Mouse (Mus musculus) heart, embryonic 10.5 days (tissue): Measurements from ENCODE around the gene Ccdc65. TPM values are rescaled to one million over a fixed set of nuclear protein-coding genes. Genes with fewer than 3 reads are reported as not detected.
"Not testable (repeated sequence)": the region's sequence is repeated elsewhere in the genome, so short reads cannot be mapped to it uniquely, and the experiment has no call there.

Experiments
- DNase-seq: peaks from one replicate; pipeline ENCODE4 v3.0.0-alpha.2; 2017; ENCODE audit warnings: low spot score
- H3K27ac ChIP-seq: fragments of 300-500 bp; sonication (generic); 2 replicates; pipeline ENCODE4 v1.5.1; 2016; ENCODE audit warnings: mild to moderate bottlenecking
- H3K27me3 ChIP-seq: fragments of 300-500 bp; sonication (generic); 2 replicates; pipeline ENCODE4 v1.6.1; 2016; ENCODE audit warnings: mild to moderate bottlenecking; ENCODE audit not compliant: poor library complexity, insufficient read depth, severe bottlenecking
- H3K36me3 ChIP-seq: fragments of 300-500 bp; sonication (generic); 2 replicates; pipeline ENCODE4 v1.6.1; 2016; ENCODE audit warnings: mild to moderate bottlenecking, moderate library complexity
- H3K4me1 ChIP-seq: fragments of 300-500 bp; sonication (generic); 2 replicates; pipeline ENCODE4 v1.6.1; 2016; ENCODE audit warnings: mild to moderate bottlenecking
- H3K4me3 ChIP-seq: fragments of 300-500 bp; sonication (generic); 2 replicates; pipeline ENCODE4 v1.5.1; 2016; ENCODE audit warnings: mild to moderate bottlenecking, moderate library complexity
- H3K9me3 ChIP-seq: fragments of 300-500 bp; sonication (generic); 2 replicates; pipeline ENCODE4 v1.6.1; 2016; ENCODE audit warnings: mild to moderate bottlenecking, moderate library complexity
- WGBS: fragments of 180-500 bp; shearing (Covaris S2); methylation state at CpG from one replicate; pipeline ENCODE4 v1.1.7; 2016; 5-methylcytosine and 5-hydroxymethylcytosine counted together
- polyA plus RNA-seq: library from polyadenylated mRNA; unstranded; fragments of >200 nt; fragmentation: Nextera tagmentation; extraction: Ambion mirVana; gene quantifications from 2 replicates; pipeline ENCODE4 v1.2.1, GENCODE M21; 2016

Gene Ccdc65
- polyA plus RNA-seq, 1 experiment from 2014 or later: 0.44 TPM

- peaks cover 15% of the 10 kb centered on the region for H3K36me3 ChIP-seq
- no peaks in the 10 kb centered on the region for H3K9me3 ChIP-seq
- DNase-seq: no peak
- H3K27ac ChIP-seq: no peak overlapping the region
- 63% methylated on average over 8 of the region's 8 CpGs for WGBS
- peaks cover 30% of the 10 kb centered on the region for H3K4me1 ChIP-seq
- no peak overlapping the region for H3K4me3 ChIP-seq
- H3K27me3 ChIP-seq: peaks cover 5% of the 10 kb centered on the region
These were observed 24.1 kb downstream of the Ccdc65 start for GRCm38 (mm10) chr15:98732006-98732531.

- Histone ChIP-seq H3K9me3 (no peaks in the 10 kb centered on the region), H3K36me3 (peaks cover 26% of the 10 kb centered on the region), H3K27ac (no peak overlapping the region), H3K4me1 (peaks cover 17% of the 10 kb centered on the region), H3K27me3 (peaks cover 5% of the 10 kb centered on the region), H3K4me3 (no peak overlapping the region)
- DNase-seq: no peak
- WGBS: 37% methylated on average over 6 of the region's 6 CpGs
These were observed 25.4 kb downstream of the Ccdc65 start for GRCm38 (mm10) chr15:98733370-98733769.

- Histone ChIP-seq H3K27ac (no peak overlapping the region), H3K27me3 (peaks cover 1% of the 10 kb centered on the region; the same call in 1 of the 2 replicates), H3K36me3 (peaks cover 33% of the 10 kb centered on the region), H3K4me3 (no peak overlapping the region), H3K9me3 (no peaks in the 10 kb centered on the region), H3K4me1 (peaks cover 12% of the 10 kb centered on the region; the same call in 1 of the 2 replicates)
- WGBS: 78% methylated on average over 5 of the region's 5 CpGs
- no peak for DNase-seq
These were observed 26.1 kb downstream of the Ccdc65 start for GRCm38 (mm10) chr15:98733976-98734566.

- no peak overlapping the region for H3K4me3 ChIP-seq
- H3K9me3 ChIP-seq: no peaks in the 10 kb centered on the region
- H3K4me1 ChIP-seq: peaks cover 12% of the 10 kb centered on the region; the same call in 1 of the 2 replicates
- peaks cover 57% of the 10 kb centered on the region for H3K36me3 ChIP-seq
- 79% methylated on average over 10 of the region's 10 CpGs for WGBS
- no peaks in the 10 kb centered on the region for H3K27me3 ChIP-seq
- DNase-seq: no peak
- H3K27ac ChIP-seq: no peak overlapping the region
These were observed 28.5 kb downstream of the Ccdc65 start for GRCm38 (mm10) chr15:98736521-98736920.

GRCm38 (mm10) chr15:98737881-98738280, 29.9 kb downstream of the Ccdc65 start:
- Histone ChIP-seq H3K4me1 (peaks cover 12% of the 10 kb centered on the region; the same call in 1 of the 2 replicates), H3K27ac (no peak overlapping the region), H3K36me3 (peaks cover 70% of the 10 kb centered on the region), H3K4me3 (no peak overlapping the region), H3K27me3 (no peaks in the 10 kb centered on the region), H3K9me3 (no peaks in the 10 kb centered on the region)
- DNase-seq: no peak

GRCm38 (mm10) chr15:98738796-98739195, 30.8 kb downstream of the Ccdc65 start:
- no peaks in the 10 kb centered on the region for H3K27me3 ChIP-seq
- H3K4me3 ChIP-seq: no peak overlapping the region
- no peak overlapping the region for H3K27ac ChIP-seq
- no peaks in the 10 kb centered on the region for H3K9me3 ChIP-seq
- peaks cover 5% of the 10 kb centered on the region; the same call in 1 of the 2 replicates for H3K4me1 ChIP-seq
- WGBS: 65% methylated on average over 4 of the region's 4 CpGs
- no peak for DNase-seq
- peaks cover 77% of the 10 kb centered on the region for H3K36me3 ChIP-seq

- WGBS: 86% methylated on average over 8 of the region's 8 CpGs
- Histone ChIP-seq H3K27me3 (no peaks in the 10 kb centered on the region), H3K27ac (no peak overlapping the region), H3K4me1 (peaks cover 14% of the 10 kb centered on the region), H3K4me3 (no peak overlapping the region), H3K9me3 (no peaks in the 10 kb centered on the region), H3K36me3 (peaks cover 84% of the 10 kb centered on the region)
- no peak for DNase-seq
These were observed 32.2 kb downstream of the Ccdc65 start for GRCm38 (mm10) chr15:98740219-98740618.

- H3K36me3 ChIP-seq: peaks cover 62% of the 10 kb centered on the region
- no peak for DNase-seq
- WGBS: 82% methylated on average over 8 of the region's 8 CpGs
These were observed 34.9 kb downstream of the Ccdc65 start for GRCm38 (mm10) chr15:98742766-98743428.

GRCm38 (mm10) chr15:98743863-98744262, 35.9 kb downstream of the Ccdc65 start:
- H3K4me3 ChIP-seq, DNase-seq, H3K27me3 ChIP-seq, H3K27ac ChIP-seq, H3K9me3 ChIP-seq: not testable (repeated sequence)
- Histone ChIP-seq H3K36me3 (peaks cover 53% of the 10 kb centered on the region), H3K4me1 (peaks cover 18% of the 10 kb centered on the region)
- 85% methylated on average over 3 of the region's 3 CpGs for WGBS

More at GRCm38 (mm10) chr15:98742766-98743428, 34.9 kb downstream of the Ccdc65 start:
- Histone ChIP-seq H3K4me3 (no peak overlapping the region), H3K27me3 (no peaks in the 10 kb centered on the region), H3K4me1 (peaks cover 18% of the 10 kb centered on the region), H3K27ac (no peak overlapping the region), H3K9me3 (no peaks in the 10 kb centered on the region)

GRCm38 (mm10) chr15:98746344-98746965, 38.4 kb downstream of the Ccdc65 start:
- Histone ChIP-seq H3K4me3 (no peak overlapping the region), H3K9me3 (no peaks in the 10 kb centered on the region), H3K27me3 (no peaks in the 10 kb centered on the region), H3K27ac (no peak overlapping the region), H3K4me1 (peaks cover 18% of the 10 kb centered on the region), H3K36me3 (peaks cover 42% of the 10 kb centered on the region)
- 76% methylated on average over 10 of the region's 10 CpGs for WGBS
- DNase-seq: no peak

- Histone ChIP-seq H3K9me3 (no peaks in the 10 kb centered on the region), H3K27ac (no peak overlapping the region), H3K36me3 (peaks cover 35% of the 10 kb centered on the region), H3K4me1 (peaks cover 18% of the 10 kb centered on the region), H3K27me3 (no peaks in the 10 kb centered on the region), H3K4me3 (no peak overlapping the region)
- DNase-seq: no peak
- 87% methylated on average over 6 of the region's 6 CpGs for WGBS
These were observed 39.3 kb downstream of the Ccdc65 start for GRCm38 (mm10) chr15:98747296-98747695.

GRCm38 (mm10) chr15:98749093-98749492, 41.1 kb downstream of the Ccdc65 start:
- 91% methylated on average over 2 of the region's 2 CpGs for WGBS
- no peaks in the 10 kb centered on the region for H3K27me3 ChIP-seq
- H3K27ac ChIP-seq: no peak overlapping the region
- peaks cover 21% of the 10 kb centered on the region for H3K36me3 ChIP-seq
- no peaks in the 10 kb centered on the region for H3K9me3 ChIP-seq
- no peak overlapping the region for H3K4me3 ChIP-seq
- DNase-seq: no peak
- H3K4me1 ChIP-seq: peaks cover 22% of the 10 kb centered on the region

- peaks cover 35% of the 10 kb centered on the region for H3K36me3 ChIP-seq
- no peaks in the 10 kb centered on the region for H3K9me3 ChIP-seq
- 65% methylated on average over 8 of the region's 8 CpGs for WGBS
- DNase-seq: no peak
- H3K27ac ChIP-seq: no peak overlapping the region
- H3K4me3 ChIP-seq: no peak overlapping the region
- no peaks in the 10 kb centered on the region for H3K27me3 ChIP-seq
- H3K4me1 ChIP-seq: peaks cover 7% of the 10 kb centered on the region
These were observed 45.0 kb downstream of the Ccdc65 start for GRCm38 (mm10) chr15:98753021-98753423.
